9 mouse cellular contexts compared by ENCODE assay signal in genomic region chr2:127521172-127522005, GRCm38 (mm10). TPM values are rescaled to one million over a fixed set of nuclear protein-coding genes. Genes with fewer than 3 reads are reported as not detected.
DNase-seq lines count a peak whose midpoint lies in the region; ATAC-seq and TF ChIP-seq lines count a peak whose summit lies in the region.
"Had no signal": no experiment of that assay in that cellular context is flagged by ENCODE, and none has a peak within 500 bp of the region (broad histone marks: within the 10 kb centered on the region; RNA-seq: fewer than 3 reads in every experiment).

No protein-coding gene starts in this region.

- WGBS in kidney, embryonic 14.5 days: 1% methylated on average over 18 of the region's 18 CpGs
- WGBS in midbrain, embryonic 16.5 days: under 1% methylated on average over 18 of the region's 18 CpGs

- H3K4me3 ChIP-seq in kidney, embryonic 14.5 days (ENCODE audit: low read length): peak overlapping the region; percentile 18
- peak overlapping the region; percentile 83 for H3K4me3 ChIP-seq in cortical plate, adult 2 months (ENCODE audit: insufficient read depth, low read length)
- peak overlapping the region; percentile 40 for H3K4me3 ChIP-seq in midbrain, embryonic 16.5 days (ENCODE audit: low read depth, low read length)

- no peak for TF ChIP-seq CTCF in cortical plate, adult 2 months (IDR thresholded peaks at IDR 0.05; ENCODE audit: extremely low read depth, insufficient read depth, low read length)

- H3K4me2 ChIP-seq in kidney, embryonic 14.5 days (replicated peaks; ENCODE audit: low read depth, low read length): peak overlapping the region; percentile 47
- H3K4me2 ChIP-seq in midbrain, embryonic 16.5 days (ENCODE audit: low read length): peak overlapping the region; percentile 76

- no peak for DNase-seq in kidney, adult 8-10 months
- peak; percentile 15 for DNase-seq in heart, postnatal 4 days
- DNase-seq in left cerebral cortex, postnatal 14 days (ENCODE audit: low spot score in 2 of 2): peak; percentile 75 to 87
- no peak for DNase-seq in spleen, adult 18-20 months
- DNase-seq in gastrocnemius, postnatal 4 days (ENCODE audit: low spot score in 2 of 2): no peak

- no peaks in the 10 kb centered on the region for H3K27me3 ChIP-seq in kidney, embryonic 14.5 days (ENCODE audit: control insufficient read depth, insufficient read depth, low read length)
- H3K27me3 ChIP-seq in midbrain, embryonic 16.5 days (ENCODE audit: control insufficient read depth, insufficient read depth, low read depth, low read length): no peaks in the 10 kb centered on the region

- H3K9ac ChIP-seq in kidney, embryonic 14.5 days (ENCODE audit: low read depth, low read length): peak overlapping the region; percentile 9; the same call in 1 of the 2 replicates
- H3K9ac ChIP-seq in midbrain, embryonic 16.5 days (ENCODE audit: low read depth, low read length): peak overlapping the region; percentile 72

- ATAC-seq in kidney, embryonic 14.5 days (ENCODE audit: low FRiP score, low TSS enrichment): peak; percentile 60
- ATAC-seq in midbrain, embryonic 16.5 days: peak; percentile 75

- peaks cover 7% of the 10 kb centered on the region; the same call in 1 of the 2 replicates for H3K4me1 ChIP-seq in kidney, embryonic 14.5 days (ENCODE audit: control insufficient read depth, insufficient read depth, low read length)
- H3K4me1 ChIP-seq in cortical plate, adult 2 months (ENCODE audit: control insufficient read depth, insufficient read depth, low read length): peaks cover 2% of the 10 kb centered on the region
- H3K4me1 ChIP-seq in midbrain, embryonic 16.5 days (ENCODE audit: control insufficient read depth, insufficient read depth, low read length): peaks cover 44% of the 10 kb centered on the region

- TF ChIP-seq POLR2A in cortical plate, adult 2 months (IDR thresholded peaks at IDR 0.05; ENCODE audit: extremely low read depth, insufficient read depth, low read length): peak; percentile 99

- H3K36me3 ChIP-seq in kidney, embryonic 14.5 days (ENCODE audit: control insufficient read depth, insufficient read depth, low read length): no peaks in the 10 kb centered on the region
- H3K36me3 ChIP-seq in midbrain, embryonic 16.5 days (ENCODE audit: control insufficient read depth, insufficient read depth, low read length): no peaks in the 10 kb centered on the region

- H3K27ac ChIP-seq in kidney, embryonic 14.5 days (ENCODE audit: low read depth, low read length): no peak overlapping the region
- peak overlapping the region; percentile 81 for H3K27ac ChIP-seq in cortical plate, adult 2 months (ENCODE audit: insufficient read depth, low read length)
- H3K27ac ChIP-seq in midbrain, embryonic 16.5 days (ENCODE audit: low read length): peak overlapping the region; percentile 85

- no peaks in the 10 kb centered on the region for H3K9me3 ChIP-seq in kidney, embryonic 14.5 days (ENCODE audit: control insufficient read depth, low read length)
- H3K9me3 ChIP-seq in midbrain, embryonic 16.5 days (replicated peaks; ENCODE audit: control insufficient read depth, low read length, poor library complexity, severe bottlenecking): no peaks in the 10 kb centered on the region

- intact Hi-C loops in left cerebral cortex, postnatal 14 days (cut with DNase I): no loop called here

RNA-seq across cellular contexts. Expression of gene Kcnip3, which starts 0.5 kb away (rescaled TPM):
- 4.0 and 4.9 TPM in 2 replicates for polyA plus RNA-seq in kidney, embryonic 14.5 days (2014; fragmentation: Nextera tagmentation; extraction: Ambion mirVana)
- 109 and 110 TPM in 2 replicates for polyA plus RNA-seq in cortical plate, adult 2 months (2012; rRNA removed)
- 1 to 10 TPM; 1.3 TPM for total RNA-seq in heart, postnatal 4 days (2021)
- 10 to 100 TPM; 81.4 to 96.2 TPM for total RNA-seq in left cerebral cortex, postnatal 14 days (2021)
- 9.1 and 13.0 TPM in 2 replicates for polyA plus RNA-seq in midbrain, embryonic 16.5 days (2015; fragmentation: Nextera tagmentation; extraction: Ambion mirVana)
- total RNA-seq in gastrocnemius, postnatal 4 days (2021): 1 to 10 TPM in 1 of 2 experiments, under 1 TPM in 1; 0.64 to 1.0 TPM
- total RNA-seq: MEL had no signal

RNA-seq across cellular contexts. Expression of gene Prom2, which starts 19.9 kb away (rescaled TPM):
- 1.4 and 1.9 TPM in 2 replicates for polyA plus RNA-seq in kidney, embryonic 14.5 days (2014; fragmentation: Nextera tagmentation; extraction: Ambion mirVana)
- 0.17 and 0.21 TPM in 2 replicates for polyA plus RNA-seq in cortical plate, adult 2 months (2012; rRNA removed)
- total RNA-seq in heart, postnatal 4 days (2021): under 1 TPM in 1 of 2 experiments, not detected in 1; 0.07 TPM
- total RNA-seq in left cerebral cortex, postnatal 14 days (2021): under 1 TPM; 0.08 to 0.18 TPM
- polyA plus RNA-seq in midbrain, embryonic 16.5 days (2015; fragmentation: Nextera tagmentation; extraction: Ambion mirVana): 0.05 and 0.19 TPM in 2 replicates
- not detected for total RNA-seq in gastrocnemius, postnatal 4 days (2021)
- total RNA-seq: MEL had no signal

Comparison
In these comparisons a context has a peak if more than half of its experiments do, and no peak if none do; other contexts are left out.
1. H3K4me3 ChIP-seq: peak in every context shown above with its lines; median percentile 83 in cortical plate, adult 2 months; 40 in midbrain, embryonic 16.5 days; 18 in kidney, embryonic 14.5 days.
2. DNase-seq: peak in heart, postnatal 4 days (single experiment) and left cerebral cortex, postnatal 14 days (2 of 2); none in kidney, adult 8-10 months (0 of 2), spleen, adult 18-20 months (0 of 2) and gastrocnemius, postnatal 4 days (0 of 2).
3. RNA of gene Kcnip3, which starts 0.5 kb away (total RNA-seq): 81.4 to 96.2 TPM in left cerebral cortex, postnatal 14 days; 1.3 TPM in heart, postnatal 4 days and 0.64 to 1.0 TPM in gastrocnemius, postnatal 4 days; every median in the first group is over 10 times any median in the second.